Mouse (Mus musculus): Measurements from ENCODE around the gene Idh1.

DNA sequence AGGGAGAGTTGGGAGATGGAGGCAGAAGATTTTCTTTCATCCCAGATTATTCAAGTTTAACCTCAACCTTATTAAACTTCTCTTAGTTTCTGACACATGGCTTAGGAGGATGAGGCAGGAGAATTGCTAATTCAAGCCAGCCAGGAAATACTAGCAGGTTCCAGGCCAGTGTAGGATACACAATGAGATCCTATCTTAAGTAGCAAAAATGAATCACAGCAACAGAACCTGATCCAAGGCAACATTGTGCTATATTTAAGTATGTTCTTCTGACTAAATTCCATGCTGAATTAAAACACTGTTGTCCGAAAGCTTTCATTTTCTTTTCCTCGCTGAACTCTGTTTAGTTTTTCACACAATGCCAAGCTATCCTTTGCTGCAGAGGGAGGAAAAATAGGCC is 6.9 kb upstream of the Idh1 start:
- no peak for TF ChIP-seq MAFK (IDR thresholded peaks at IDR 0.05; ENCODE audit: insufficient read depth, low read depth, low read length)
- no peak for TF ChIP-seq ZNF384 (IDR thresholded peaks at IDR 0.05; ENCODE audit: low read depth, low read length)
- no peak for TF ChIP-seq HCFC1 (IDR thresholded peaks at IDR 0.05; ENCODE audit: borderline replicate concordance, insufficient read depth, low read length)
- TF ChIP-seq ZC3H11A (IDR thresholded peaks at IDR 0.05; ENCODE audit: borderline replicate concordance, low read depth, low read length): no peak

Data from ES-E14 (cell line).